Mouse (Mus musculus) olfactory bulb, adult 2 months (tissue): ENCODE measurements around the gene Sdk2. TPM values are rescaled to one million over a fixed set of nuclear protein-coding genes. Genes with fewer than 3 reads are reported as not detected.

Experiments
- H3K27ac ChIP-seq: fragments of 200-500 bp; 2 replicates; pipeline ENCODE4 v1.5.1; 2012; ENCODE audit warnings: low read depth, low read length; ENCODE audit not compliant: insufficient read depth
- H3K4me1 ChIP-seq: fragments of 200-500 bp; 2 replicates; pipeline ENCODE4 v1.6.1; 2012; ENCODE audit warnings: low read length; ENCODE audit not compliant: control insufficient read depth, insufficient read depth
- H3K4me3 ChIP-seq: fragments of 200-500 bp; 2 replicates; pipeline ENCODE4 v1.5.1; 2012; ENCODE audit warnings: mild to moderate bottlenecking, low read depth, low read length, moderate library complexity; ENCODE audit not compliant: insufficient read depth
- CTCF ChIP-seq: fragments of 200-500 bp; IDR thresholded peaks from 2 replicates; pipeline ENCODE4 v1.5.1; 2012; ENCODE audit warnings: low read depth, mild to moderate bottlenecking, low read length, moderate library complexity; ENCODE audit not compliant: insufficient read depth
- POLR2A ChIP-seq: fragments of 200-500 bp; IDR thresholded peaks from 2 replicates; pipeline ENCODE4 v1.6.1; 2012; ENCODE audit warnings: mild to moderate bottlenecking, low read depth, low read length, moderate library complexity; ENCODE audit not compliant: insufficient read depth
- WGBS: fragments of 180-500 bp; shearing (Covaris S2); methylation state at CpG from one replicate; pipeline ENCODE4 v1.1.7; 2018; 5-methylcytosine and 5-hydroxymethylcytosine counted together
- polyA plus RNA-seq: library from polyadenylated mRNA; stranded (reverse); fragments of >200 nt; gene quantifications from 2 replicates; pipeline ENCODE4 v1.2.4, GENCODE M21; 2012; ENCODE audit warnings: low replicate concordance; ENCODE audit not compliant: missing spikeins, insufficient read depth, insufficient read length

The Sdk2 gene
- polyA plus RNA-seq, 1 experiment = not detected

GRCm38 (mm10) chr11:113748797-113749521 is 317.9 kb downstream of the Sdk2 start:
- WGBS = 46% methylated on average over 21 of the region's 21 CpGs

GRCm38 (mm10) chr11:113747725-113748380 is 319.0 kb downstream of the Sdk2 start:
- H3K4me3 ChIP-seq = no peak overlapping the region
- H3K27ac ChIP-seq = no peak overlapping the region
- WGBS = 80% methylated on average over 11 of the region's 11 CpGs
- TF ChIP-seq POLR2A = no peak
- no peak for TF ChIP-seq CTCF
- H3K4me1 ChIP-seq = peaks cover 37% of the 10 kb centered on the region

More at GRCm38 (mm10) chr11:113748797-113749521, 317.9 kb downstream of the Sdk2 start:
- Histone ChIP-seq H3K4me1 (peaks cover 37% of the 10 kb centered on the region), H3K4me3 (peak overlapping the region; percentile 70), H3K27ac (peak overlapping the region; percentile 40; the same call in 1 of the 2 replicates)
- TF ChIP-seq POLR2A (no peak), CTCF (no peak)

DNA sequence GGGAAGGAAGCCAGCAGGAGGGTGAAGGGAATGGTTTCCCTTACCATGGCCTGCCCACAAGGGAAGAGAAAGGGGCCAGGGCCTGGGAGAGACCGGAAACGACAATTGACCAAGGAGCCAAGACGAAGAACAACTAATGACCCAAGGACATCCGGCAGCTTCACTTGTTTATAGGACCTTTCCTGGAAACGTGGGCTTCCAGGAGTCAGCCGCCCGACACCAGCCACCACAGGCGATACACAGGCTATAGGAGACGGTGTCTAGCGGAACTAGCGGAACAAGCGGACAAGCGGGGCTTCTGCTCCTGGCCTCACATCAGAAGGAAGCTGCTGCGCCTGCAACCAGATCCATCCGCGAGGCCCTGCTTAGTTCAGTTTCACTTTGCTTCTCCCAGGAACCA is 319.8 kb downstream of the Sdk2 start:
- Histone ChIP-seq H3K27ac (no peak overlapping the region), H3K4me1 (peaks cover 36% of the 10 kb centered on the region), H3K4me3 (no peak overlapping the region)
- TF ChIP-seq CTCF (no peak), POLR2A (no peak)
- 71% methylated on average over 16 of the region's 16 CpGs for WGBS

- 63% methylated on average over 4 of the region's 4 CpGs for WGBS
- TF ChIP-seq CTCF (no peak), POLR2A (no peak)
- peaks cover 30% of the 10 kb centered on the region for H3K4me1 ChIP-seq
Measured at GRCm38 (mm10) chr11:113745961-113746360, 320.9 kb downstream of the Sdk2 start.

DNA sequence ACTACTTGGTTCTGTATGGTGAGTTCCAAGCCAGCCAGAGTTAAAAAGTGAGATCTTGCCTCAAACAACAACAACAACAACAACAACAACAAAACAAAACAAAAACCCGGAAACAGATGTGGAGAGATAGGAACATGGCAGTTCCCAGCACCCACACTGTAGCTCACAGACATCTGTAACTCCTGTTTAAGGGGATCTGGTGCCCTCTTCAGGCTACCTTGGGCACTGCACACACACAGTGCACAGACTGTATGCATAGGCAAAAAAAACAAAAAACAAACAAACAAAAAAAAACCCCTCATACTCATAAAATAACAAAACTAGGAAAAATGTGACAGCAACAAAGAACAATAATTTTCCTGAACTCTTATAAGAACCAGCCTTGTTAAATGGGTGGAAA is 323.8 kb downstream of the Sdk2 start:
- Histone ChIP-seq H3K27ac (no peak overlapping the region), H3K4me3 (no peak overlapping the region), H3K4me1 (peaks cover 8% of the 10 kb centered on the region; the same call in 1 of the 2 replicates)
- WGBS = 97% methylated on average over 1 of the region's 1 CpGs
- no peak for TF ChIP-seq CTCF
- TF ChIP-seq POLR2A = no peak

More at GRCm38 (mm10) chr11:113745961-113746360, 320.9 kb downstream of the Sdk2 start:
- Histone ChIP-seq H3K27ac (no peak overlapping the region), H3K4me3 (no peak overlapping the region)

DNA sequence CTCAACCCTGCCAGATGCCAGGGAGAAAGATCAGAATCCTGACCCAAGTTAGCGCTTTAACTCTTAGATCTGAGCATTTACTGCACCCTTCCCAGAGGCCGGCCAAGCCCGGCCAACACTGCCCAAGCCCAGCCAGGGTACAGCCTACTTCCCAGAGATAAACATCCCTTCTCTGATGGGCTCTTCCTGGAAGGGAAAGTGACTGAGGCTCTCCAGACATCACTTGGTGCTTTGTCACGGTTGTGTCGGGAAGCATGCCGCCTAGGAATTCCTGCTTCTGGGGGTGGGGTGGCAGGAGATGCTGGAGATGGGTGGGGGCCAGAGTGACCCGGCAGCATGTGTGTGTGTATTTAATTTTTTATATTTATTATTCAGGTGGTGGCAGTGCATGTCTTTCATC is 326.7 kb downstream of the Sdk2 start:
- Histone ChIP-seq H3K4me3 (no peak overlapping the region), H3K27ac (no peak overlapping the region), H3K4me1 (peaks cover 4% of the 10 kb centered on the region; the same call in 1 of the 2 replicates)
- no peak for TF ChIP-seq POLR2A
- WGBS = 83% methylated on average over 7 of the region's 7 CpGs

DNA sequence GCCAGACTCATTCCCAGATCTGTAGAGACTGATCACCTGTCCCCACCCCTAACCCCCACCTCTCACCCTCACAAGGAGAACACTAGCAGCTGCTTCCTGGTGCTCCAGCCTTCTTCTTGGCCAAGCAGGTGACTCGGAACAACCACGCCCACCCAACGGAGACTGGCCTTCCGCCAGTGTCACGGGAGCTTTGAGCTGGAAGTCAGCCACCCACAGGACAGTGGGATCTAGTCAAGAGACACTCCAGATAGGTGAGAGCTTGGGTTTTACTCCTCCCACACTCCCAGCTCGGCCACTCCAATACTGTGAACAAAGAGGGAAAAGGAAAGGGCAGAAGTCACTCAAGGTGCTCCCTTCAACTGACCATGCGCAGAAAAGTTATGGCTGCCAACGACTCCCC is 327.6 kb downstream of the Sdk2 start:
- 70% methylated on average over 8 of the region's 8 CpGs for WGBS
- no peak overlapping the region for H3K27ac ChIP-seq
- no peak for TF ChIP-seq CTCF
- TF ChIP-seq POLR2A = no peak
- H3K4me3 ChIP-seq = no peak overlapping the region
- peaks cover 5% of the 10 kb centered on the region; the same call in 1 of the 2 replicates for H3K4me1 ChIP-seq

DNA sequence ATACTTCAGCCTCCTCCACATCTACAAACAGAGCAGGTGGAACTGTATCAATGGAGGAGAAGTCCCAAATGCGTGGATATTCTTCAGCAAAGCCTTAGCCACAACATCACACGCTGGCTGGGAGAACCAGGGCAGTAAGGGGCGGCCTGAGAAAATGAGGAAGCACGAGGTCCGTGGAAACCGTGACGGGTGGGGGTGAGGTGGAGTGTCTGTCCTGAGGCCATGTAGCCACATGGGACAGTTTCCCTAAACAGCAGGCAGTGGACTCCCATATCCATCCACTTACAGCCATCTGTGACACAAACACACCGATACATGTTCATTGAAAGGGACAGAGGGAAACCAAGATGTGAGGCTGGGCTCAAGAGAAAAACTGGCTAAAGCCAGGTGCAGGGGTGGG is 328.9 kb downstream of the Sdk2 start:
- peaks cover 13% of the 10 kb centered on the region for H3K4me1 ChIP-seq
- H3K4me3 ChIP-seq = no peak overlapping the region
- TF ChIP-seq POLR2A = no peak
- no peak for TF ChIP-seq CTCF
- 82% methylated on average over 8 of the region's 8 CpGs for WGBS
- H3K27ac ChIP-seq = no peak overlapping the region

- no peak for TF ChIP-seq POLR2A
- TF ChIP-seq CTCF = no peak
- 82% methylated on average over 3 of the region's 3 CpGs for WGBS
- Histone ChIP-seq H3K4me3 (no peak overlapping the region), H3K4me1 (peaks cover 13% of the 10 kb centered on the region), H3K27ac (no peak overlapping the region)
Measured at GRCm38 (mm10) chr11:113737553-113737854, 329.3 kb downstream of the Sdk2 start.
